ENCODE assay signal across 23 mouse cellular contexts in genomic region chr11:31089973-31090372, GRCm38 (mm10).
DNase-seq lines count a peak whose midpoint lies in the region; ATAC-seq and TF ChIP-seq lines count a peak whose summit lies in the region.
"Had no signal": no experiment of that assay in that cellular context is flagged by ENCODE, and none has a peak within 500 bp of the region (broad histone marks: within the 10 kb centered on the region; RNA-seq: fewer than 3 reads in every experiment).

No protein-coding gene starts in this region.

- no peaks in the 10 kb centered on the region for H3K4me1 ChIP-seq in embryonic facial prominence, embryonic 11.5 days (ENCODE audit: control insufficient read depth, insufficient read depth, low read length)
- 0 out of 2 replicates have a peak, but pooled peaks cover 3% of the 10 kb centered on the region for H3K4me1 ChIP-seq in embryonic facial prominence, embryonic 10.5 days
- no peaks in the 10 kb centered on the region for H3K4me1 ChIP-seq in midbrain, postnatal 0 days (ENCODE audit: insufficient read depth, low read length)
- no peaks in the 10 kb centered on the region for H3K4me1 ChIP-seq in midbrain, embryonic 15.5 days
- no peaks in the 10 kb centered on the region for H3K4me1 ChIP-seq in testis, adult 2 months (ENCODE audit: control insufficient read depth, insufficient read depth, low read length)
- H3K4me1 ChIP-seq: embryonic facial prominence, embryonic 12.5 days; forebrain, embryonic 13.5 days; forebrain, embryonic 15.5 days had no signal

- H3K27ac ChIP-seq in embryonic facial prominence, embryonic 11.5 days (replicated peaks; ENCODE audit: low read depth, low read length), result no peak overlapping the region
- no peak overlapping the region for H3K27ac ChIP-seq in embryonic facial prominence, embryonic 10.5 days (replicated peaks)
- no peak overlapping the region for H3K27ac ChIP-seq in midbrain, postnatal 0 days (ENCODE audit: low read depth, low read length)
- no peak overlapping the region for H3K27ac ChIP-seq in midbrain, embryonic 15.5 days
- H3K27ac ChIP-seq in testis, adult 2 months (ENCODE audit: control insufficient read depth, insufficient read depth, low read depth, low read length), result peak overlapping the region; percentile 24
- H3K27ac ChIP-seq: embryonic facial prominence, embryonic 12.5 days; forebrain, embryonic 13.5 days; forebrain, embryonic 15.5 days had no signal

- H3K9me3 ChIP-seq in embryonic facial prominence, embryonic 11.5 days (replicated peaks; ENCODE audit: control insufficient read depth, low read length), result no peaks in the 10 kb centered on the region
- H3K9me3 ChIP-seq in embryonic facial prominence, embryonic 10.5 days, result no peaks in the 10 kb centered on the region
- H3K9me3 ChIP-seq in midbrain, postnatal 0 days (ENCODE audit: low read length), result no peaks in the 10 kb centered on the region
- H3K9me3 ChIP-seq in midbrain, embryonic 15.5 days, result no peaks in the 10 kb centered on the region
- H3K9me3 ChIP-seq: embryonic facial prominence, embryonic 12.5 days; forebrain, embryonic 13.5 days; forebrain, embryonic 15.5 days; G1E had no signal

- DNase-seq in embryonic facial prominence, embryonic 11.5 days (ENCODE audit: low spot score), result no peak
- no peak for DNase-seq in embryonic facial prominence, embryonic 10.5 days (ENCODE audit: low spot score)
- DNase-seq in midbrain, postnatal 0 days (ENCODE audit: low spot score), result no peak
- no peak for DNase-seq in testis, postnatal 10 days (ENCODE audit: low spot score)
- DNase-seq: adrenal gland, adult 8-10 months; adrenal gland, postnatal 14 days; adrenal gland, postnatal 36 days; B cell, adult 2 months; cerebellum, adult 11-12 months; cerebellum, adult 2 months; cerebellum, adult 9-10 months; cerebellum, postnatal 25 days; forebrain, postnatal 0 days had no signal

- no peak for TF ChIP-seq POLR2A in testis, adult 2 months (IDR thresholded peaks at IDR 0.05; ENCODE audit: control insufficient read depth, low read depth, low read length)

- no peaks in the 10 kb centered on the region for H3K36me3 ChIP-seq in embryonic facial prominence, embryonic 11.5 days (replicated peaks; ENCODE audit: control insufficient read depth, insufficient read depth, low read depth, low read length)
- peaks cover 11% of the 10 kb centered on the region for H3K36me3 ChIP-seq in embryonic facial prominence, embryonic 10.5 days (replicated peaks)
- H3K36me3 ChIP-seq in midbrain, postnatal 0 days (ENCODE audit: insufficient read depth, low read length), result no peaks in the 10 kb centered on the region; the same call in 1 of the 2 replicates
- H3K36me3 ChIP-seq in midbrain, embryonic 15.5 days (replicated peaks), result no peaks in the 10 kb centered on the region
- no peaks in the 10 kb centered on the region for H3K36me3 ChIP-seq in testis, adult 2 months (ENCODE audit: control insufficient read depth, insufficient read depth, low read length)
- H3K36me3 ChIP-seq: embryonic facial prominence, embryonic 12.5 days; forebrain, embryonic 15.5 days had no signal

- no peaks in the 10 kb centered on the region for H3K27me3 ChIP-seq in embryonic facial prominence, embryonic 11.5 days (ENCODE audit: control insufficient read depth, insufficient read depth, low read length)
- H3K27me3 ChIP-seq in embryonic facial prominence, embryonic 10.5 days (replicated peaks; ENCODE audit: low read depth, poor library complexity, severe bottlenecking), result no peaks in the 10 kb centered on the region
- H3K27me3 ChIP-seq in midbrain, postnatal 0 days (ENCODE audit: insufficient read depth, low read length), result no peaks in the 10 kb centered on the region
- H3K27me3 ChIP-seq in midbrain, embryonic 15.5 days (replicated peaks), result no peaks in the 10 kb centered on the region
- H3K27me3 ChIP-seq in testis, adult 2 months (ENCODE audit: control insufficient read depth, insufficient read depth, low read length), result no peaks in the 10 kb centered on the region
- H3K27me3 ChIP-seq: CH12.LX; embryonic facial prominence, embryonic 12.5 days; forebrain, embryonic 13.5 days; forebrain, embryonic 15.5 days; Patski had no signal

- H3K4me2 ChIP-seq in embryonic facial prominence, embryonic 11.5 days (ENCODE audit: low read depth, low read length), result no peak overlapping the region
- no peak overlapping the region for H3K4me2 ChIP-seq in midbrain, postnatal 0 days (ENCODE audit: low read depth, low read length, poor library complexity, severe bottlenecking)
- H3K4me2 ChIP-seq in midbrain, embryonic 15.5 days, result no peak overlapping the region
- H3K4me2 ChIP-seq: embryonic facial prominence, embryonic 12.5 days; forebrain, embryonic 13.5 days; forebrain, embryonic 15.5 days had no signal

- 0 out of 2 replicates have a peak, but pooled peaks have one; percentile 39 for ATAC-seq in embryonic facial prominence, embryonic 11.5 days (replicated peaks; ENCODE audit: insufficient number of reproducible peaks, low FRiP score, low TSS enrichment, low read depth)
- ATAC-seq in midbrain, postnatal 0 days (ENCODE audit: low FRiP score), result peak; percentile 16; the same call in 1 of the 2 replicates
- no peak; the same call in 1 of the 2 replicates for ATAC-seq in midbrain, embryonic 15.5 days (replicated peaks)
- ATAC-seq: activated CD4-positive, CD25-positive, alpha-beta regulatory T cell, adult 4 months; CD4-positive, CD25-positive, alpha-beta regulatory T cell, adult 4 months; forebrain, embryonic 13.5 days; forebrain, embryonic 15.5 days; forebrain, postnatal 0 days; Patski had no signal

- TF ChIP-seq CTCF in midbrain, postnatal 0 days (IDR thresholded peaks at IDR 0.05), result no peak
- no peak for TF ChIP-seq CTCF in testis, adult 2 months (IDR thresholded peaks at IDR 0.05; ENCODE audit: control insufficient read depth, insufficient read depth, insufficient replicate concordance, low read depth, low read length)

- no peak overlapping the region for H3K4me3 ChIP-seq in embryonic facial prominence, embryonic 11.5 days (ENCODE audit: low read depth, low read length)
- no peak overlapping the region for H3K4me3 ChIP-seq in embryonic facial prominence, embryonic 10.5 days
- no peak overlapping the region for H3K4me3 ChIP-seq in midbrain, postnatal 0 days (ENCODE audit: low read depth, low read length)
- no peak overlapping the region for H3K4me3 ChIP-seq in midbrain, embryonic 15.5 days
- H3K4me3 ChIP-seq in testis, adult 2 months (ENCODE audit: control insufficient read depth, low read depth, low read length), result peak overlapping the region; percentile 73
- H3K4me3 ChIP-seq: embryonic facial prominence, embryonic 12.5 days; forebrain, embryonic 13.5 days; forebrain, embryonic 15.5 days had no signal

- H3K9ac ChIP-seq in embryonic facial prominence, embryonic 11.5 days (replicated peaks; ENCODE audit: low read length), result no peak overlapping the region
- no peak overlapping the region for H3K9ac ChIP-seq in midbrain, postnatal 0 days (replicated peaks; ENCODE audit: low read length, poor library complexity, severe bottlenecking)
- no peak overlapping the region for H3K9ac ChIP-seq in midbrain, embryonic 15.5 days
- H3K9ac ChIP-seq: embryonic facial prominence, embryonic 12.5 days; forebrain, embryonic 13.5 days; forebrain, embryonic 15.5 days; forebrain, postnatal 0 days had no signal

- 95% methylated on average over 10 of the region's 10 CpGs for WGBS in embryonic facial prominence, embryonic 11.5 days
- WGBS in embryonic facial prominence, embryonic 10.5 days, result 93% methylated on average over 10 of the region's 10 CpGs
- 97% methylated on average over 10 of the region's 10 CpGs for WGBS in midbrain, postnatal 0 days
- 96% methylated on average over 10 of the region's 10 CpGs for WGBS in midbrain, embryonic 15.5 days
